Mouse (Mus musculus) cerebellum, adult 9-11 months (tissue): ENCODE results near the gene Dnajb4.
"Not testable (repeated sequence)": the region's sequence is repeated elsewhere in the genome, so short reads cannot be mapped to it uniquely, and the experiment has no call there.

Experiments
- DNase-seq: peaks from one replicate; pipeline ENCODE4 v3.0.0; 2022

Gene Dnajb4

DNA sequence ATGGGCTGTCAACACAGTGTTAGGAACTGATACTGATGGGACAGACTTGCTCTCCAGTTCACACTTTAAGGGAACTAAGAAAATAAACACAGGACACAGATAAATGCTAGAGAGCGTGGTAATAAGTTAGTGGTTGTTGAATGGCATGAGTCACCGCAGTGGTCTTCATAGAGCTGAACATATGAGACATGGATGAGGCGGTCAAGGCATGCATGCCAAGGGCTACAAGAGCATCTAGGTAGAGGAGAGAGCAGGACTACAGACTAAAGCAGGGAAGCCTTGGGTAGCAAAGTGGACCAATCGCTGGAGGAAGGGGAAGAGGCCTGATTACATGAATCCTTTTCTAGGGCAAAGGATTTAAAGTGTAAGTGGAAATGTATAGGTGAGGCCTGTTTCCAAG, 2.9 kb downstream of the Dnajb4 start:
- DNase-seq, result no peak

DNA sequence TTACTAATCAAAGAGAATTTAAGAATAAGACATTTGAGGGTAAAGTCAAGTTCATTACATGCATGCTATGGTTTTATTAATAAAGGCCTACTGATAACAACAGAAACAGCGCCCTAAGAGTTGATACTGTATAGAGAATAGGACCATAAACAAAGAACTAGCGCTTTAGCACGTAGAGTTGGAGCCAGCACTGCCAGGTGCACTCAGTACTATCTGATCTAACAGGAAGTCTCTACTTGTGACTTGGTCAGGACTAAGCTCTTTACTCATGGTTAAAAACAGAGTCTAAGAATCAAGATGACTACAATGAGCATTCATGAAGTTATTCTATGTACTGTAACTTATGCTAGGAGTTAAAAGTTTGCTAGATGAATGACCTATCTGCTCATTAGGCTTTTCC, 5.5 kb downstream of the Dnajb4 start:
- no peak for DNase-seq

DNA sequence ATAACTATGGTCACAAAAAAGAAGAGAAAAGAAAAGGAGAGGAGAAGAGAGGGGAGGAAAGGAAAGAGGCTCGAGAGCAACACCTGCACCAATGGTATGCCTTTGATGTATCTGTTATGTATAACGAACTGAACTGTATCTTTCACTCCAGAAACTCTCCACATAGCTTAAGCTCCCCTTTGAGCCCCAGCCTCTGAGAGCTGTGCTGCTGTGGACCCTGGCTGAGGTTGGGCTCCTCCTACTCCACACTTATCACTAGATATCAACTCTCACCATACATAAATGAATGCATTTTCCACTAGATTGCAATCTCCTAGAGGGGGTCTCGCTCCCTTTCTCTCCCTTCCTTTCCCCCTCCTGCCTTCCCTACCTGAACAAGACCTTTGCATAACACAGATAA, 6.1 kb downstream of the Dnajb4 start:
- no peak for DNase-seq

DNA sequence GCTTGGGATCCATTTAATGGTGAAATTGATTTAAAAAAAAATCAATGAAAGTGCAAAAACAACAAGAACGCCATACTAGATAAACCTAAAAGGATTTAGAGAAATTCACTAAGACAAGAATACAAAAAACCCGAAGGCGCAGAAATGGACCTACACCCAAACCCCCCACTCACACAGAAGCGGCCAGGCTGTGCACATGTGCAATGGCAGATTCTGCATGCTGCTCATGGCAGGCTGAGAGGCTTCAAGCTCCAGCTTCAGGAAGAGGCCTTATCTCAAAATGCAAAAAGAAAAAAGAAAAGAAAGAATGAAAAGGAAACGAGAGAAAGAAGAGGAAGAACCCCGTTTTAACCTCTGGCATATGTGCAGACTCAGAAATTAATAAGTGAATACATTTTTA, 6.7 kb downstream of the Dnajb4 start:
- no peak for DNase-seq

DNA sequence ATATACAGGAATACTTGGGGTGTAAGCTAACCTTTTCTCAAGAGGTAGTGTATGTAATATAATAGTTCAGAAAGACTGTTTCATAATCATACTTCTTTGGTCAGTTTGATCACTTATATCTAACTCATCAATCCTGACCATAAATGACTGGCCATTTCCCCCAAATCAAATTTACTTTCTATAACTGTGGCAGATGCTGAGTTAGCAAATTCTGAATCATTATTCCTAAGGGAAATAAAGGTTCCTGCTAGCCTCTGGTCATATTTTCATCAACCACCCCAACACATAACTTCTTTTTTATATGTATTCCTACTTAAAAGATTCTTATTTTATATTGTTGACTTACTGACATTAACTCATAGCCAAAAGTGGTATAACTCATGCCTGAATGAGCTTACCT, 7.2 kb downstream of the Dnajb4 start:
- DNase-seq, result no peak

DNA sequence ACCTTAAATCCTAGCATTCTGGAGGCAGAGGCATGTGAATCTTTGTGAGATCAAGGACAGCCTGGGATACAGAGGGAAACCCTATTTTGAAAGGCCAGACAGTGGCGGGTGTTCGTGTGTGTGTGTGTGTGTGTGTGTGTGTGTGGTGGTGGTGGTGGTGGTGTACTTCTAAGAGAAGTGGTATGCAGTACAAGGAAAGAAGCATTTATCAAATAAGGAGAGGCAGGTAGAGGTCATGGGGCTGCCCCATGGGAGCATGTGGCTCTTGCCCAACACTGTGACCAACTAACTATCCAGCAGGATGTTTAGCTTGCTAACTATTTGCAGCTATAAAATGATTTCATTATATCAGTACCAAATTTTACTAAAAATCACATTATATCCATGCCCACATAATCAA, 8.5 kb downstream of the Dnajb4 start:
- no peak for DNase-seq

DNA sequence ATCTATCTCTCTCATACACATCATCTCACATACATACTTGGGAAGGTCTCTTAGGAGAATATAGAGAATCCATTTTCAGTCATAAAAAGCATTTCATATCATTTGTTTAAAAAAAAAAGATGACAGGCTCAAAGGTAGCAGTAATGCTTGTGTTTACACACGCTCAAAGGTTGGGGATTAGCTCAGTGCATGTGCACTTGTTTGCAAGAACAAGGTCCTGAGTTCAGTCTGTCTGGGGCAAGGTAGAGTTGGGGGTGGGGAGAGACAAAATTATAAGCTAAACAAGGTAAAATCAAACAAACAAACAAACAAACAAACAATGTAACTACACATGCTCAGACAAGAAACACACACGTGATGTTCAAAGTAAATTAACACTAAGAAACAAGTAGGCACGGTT, 8.9 kb downstream of the Dnajb4 start:
- no peak for DNase-seq

DNA sequence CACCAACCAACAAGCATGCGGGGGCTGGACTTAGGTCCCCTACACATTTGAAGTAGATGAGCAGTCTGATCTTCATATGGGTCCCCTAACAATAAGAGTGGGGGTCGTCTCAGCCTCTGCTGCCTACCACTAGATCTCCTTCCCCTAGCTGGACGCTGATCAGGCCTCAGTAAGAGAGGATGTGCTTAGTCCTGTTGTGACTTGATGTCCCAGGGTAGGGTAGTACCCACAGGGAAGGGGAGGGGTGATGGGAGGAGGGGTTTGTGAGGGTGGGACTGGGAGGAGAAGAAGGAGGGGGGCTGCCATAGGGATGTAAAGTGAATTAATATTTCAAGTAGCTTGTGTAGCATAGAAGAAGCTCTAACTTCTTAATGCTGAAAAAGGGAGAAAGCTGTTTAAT, 11.0 kb downstream of the Dnajb4 start:
- no peak for DNase-seq

DNA sequence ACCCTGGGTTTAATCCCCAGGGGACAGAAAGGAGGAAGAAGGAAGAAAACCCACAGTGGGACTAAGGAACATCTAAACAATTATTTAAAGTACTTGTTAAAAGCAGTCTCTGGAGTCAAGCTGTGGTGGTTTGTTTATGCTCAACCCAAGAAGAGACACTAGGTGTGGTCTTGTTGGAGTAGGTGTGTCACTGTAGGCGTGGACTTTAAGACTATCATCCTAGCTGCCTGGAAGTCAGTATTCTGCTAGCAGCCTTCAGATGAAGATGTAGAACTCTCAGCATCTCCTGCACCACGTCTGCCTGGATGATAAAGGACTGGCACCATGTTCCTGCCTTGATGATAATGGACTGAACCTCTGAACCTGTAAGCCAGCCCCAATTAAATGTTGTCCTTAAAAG, 12.9 kb downstream of the Dnajb4 start:
- DNase-seq, result not testable (repeated sequence)

DNA sequence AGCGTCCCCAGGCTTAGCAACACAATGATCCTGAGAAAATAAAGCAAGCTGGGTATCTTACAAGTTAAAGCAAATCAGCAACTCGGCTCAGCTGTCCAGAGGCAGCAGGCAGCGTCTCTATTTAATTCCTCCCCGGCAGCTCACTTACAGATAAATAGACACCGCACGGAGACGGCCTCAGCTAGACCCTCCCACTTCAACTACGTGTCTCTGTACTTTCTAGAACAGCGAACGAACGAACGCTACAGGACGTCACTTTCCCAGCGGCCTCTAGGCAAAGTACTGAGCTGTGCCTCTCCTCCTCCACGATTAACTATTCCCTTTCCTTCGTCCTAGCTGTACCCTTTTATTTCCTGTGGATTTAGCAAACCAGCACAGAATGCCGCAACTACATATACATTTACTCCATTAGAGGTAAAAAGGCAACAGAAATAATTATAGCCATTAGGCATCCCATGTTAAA, 16.4 kb downstream of the Dnajb4 start:
- DNase-seq, result peak; percentile 86

DNA sequence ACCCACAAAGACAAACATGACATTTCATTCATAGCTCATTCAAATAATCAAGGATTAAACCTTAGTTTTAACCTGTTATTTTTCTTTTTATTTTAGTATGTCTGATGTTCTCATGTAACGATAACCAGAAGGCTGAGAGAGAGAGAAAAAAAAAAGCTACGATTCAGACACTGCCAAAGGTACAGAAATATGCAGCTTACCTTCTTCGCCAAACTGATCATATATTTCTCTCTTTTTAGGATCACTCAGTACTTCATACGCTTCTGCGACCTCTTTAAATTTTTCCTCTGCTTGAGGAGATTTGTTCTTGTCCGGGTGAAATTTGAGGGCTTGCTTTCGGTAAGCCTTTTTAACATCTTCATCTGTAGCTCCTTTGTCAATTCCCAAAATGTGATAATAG, 16.9 kb downstream of the Dnajb4 start:
- DNase-seq, result no peak

DNA sequence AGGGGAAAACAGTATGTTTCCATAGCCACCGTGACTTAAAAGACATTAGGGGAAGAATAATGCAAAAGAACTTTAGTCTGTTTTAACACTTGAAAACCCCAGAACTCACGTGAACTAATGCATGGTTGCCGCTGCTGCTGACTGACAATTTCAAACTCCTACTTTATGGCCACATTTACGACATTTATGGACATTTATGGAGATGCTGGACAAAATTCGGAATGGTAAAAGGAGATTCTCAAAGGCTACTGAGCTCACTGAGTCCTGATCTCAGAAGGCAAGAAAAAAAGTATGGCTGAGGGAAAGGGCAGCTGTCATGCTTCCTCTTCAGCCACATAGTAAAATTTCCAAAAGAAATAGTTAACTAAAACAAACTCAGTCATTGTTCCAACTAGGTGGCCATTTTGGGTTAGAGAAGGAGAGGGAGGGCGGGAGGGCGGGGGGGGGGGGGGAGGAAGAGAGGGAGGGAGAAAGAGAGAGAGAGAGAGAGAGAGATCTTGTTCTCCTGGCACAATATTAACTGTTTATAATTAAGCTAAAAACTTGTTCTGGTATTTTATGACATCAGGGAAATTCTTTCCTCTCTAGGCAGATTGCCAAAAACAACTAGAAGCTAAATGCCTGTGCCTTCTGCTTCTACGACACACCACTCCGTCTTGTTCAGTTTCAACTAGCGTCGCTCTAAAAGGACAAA, 17.7 kb downstream of the Dnajb4 start:
- no peak for DNase-seq

DNA sequence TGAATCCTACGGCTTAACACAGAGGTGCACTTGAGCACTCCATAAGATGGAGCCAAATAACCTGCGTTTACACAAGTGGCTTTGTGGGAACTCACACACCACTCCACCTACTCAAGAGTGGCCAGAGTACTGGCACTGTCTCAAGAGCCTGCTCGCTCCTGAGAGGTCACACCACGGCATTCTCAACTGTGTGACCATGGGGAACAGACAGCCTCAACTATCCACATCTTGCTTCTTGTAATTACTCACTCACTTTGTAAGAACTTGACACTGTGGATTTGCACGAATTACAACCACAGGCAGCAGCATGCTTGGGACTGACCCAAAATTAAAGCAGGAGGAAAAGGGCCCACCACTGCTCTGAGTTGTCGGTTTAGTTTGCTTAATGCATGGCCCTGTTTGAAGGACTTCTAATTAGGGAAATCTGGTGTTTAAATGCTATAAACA, 18.3 kb downstream of the Dnajb4 start:
- no peak for DNase-seq

DNA sequence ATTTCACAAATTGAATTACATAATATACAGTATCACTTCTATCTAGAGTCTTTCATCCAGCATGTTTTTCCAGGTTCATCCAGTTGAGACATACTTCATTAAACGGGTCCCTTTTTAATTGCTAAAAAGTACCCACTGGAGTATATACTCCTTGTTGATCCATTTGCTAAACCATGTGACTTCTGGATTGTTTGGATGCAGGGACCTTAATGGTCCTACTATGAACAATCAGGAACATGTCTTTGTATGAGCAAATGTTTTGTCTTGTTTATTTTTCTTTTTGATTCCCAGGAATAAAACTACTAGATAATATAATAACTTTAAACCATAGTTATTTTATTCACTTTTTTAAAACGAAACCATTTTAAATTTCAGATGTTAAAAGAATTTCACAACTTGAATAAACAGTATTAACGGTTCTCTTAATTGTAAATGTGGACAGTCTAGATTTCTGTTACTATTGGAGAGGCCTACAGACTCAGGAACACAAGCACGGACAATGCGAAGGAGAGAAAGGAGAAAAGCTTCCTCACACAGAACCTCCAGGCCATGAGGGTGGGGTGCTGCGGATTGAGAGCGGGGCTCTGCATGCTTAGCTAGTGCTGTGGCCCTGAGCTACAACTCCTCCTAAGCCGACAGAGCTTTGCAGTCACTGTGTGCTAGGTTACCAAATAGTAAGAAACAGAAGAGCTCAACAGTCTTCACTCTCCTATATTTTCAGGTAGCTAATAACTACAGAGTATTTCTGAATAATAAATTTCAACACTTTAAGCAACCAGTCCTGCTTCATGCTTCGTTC, 19.2 kb downstream of the Dnajb4 start:
- no peak for DNase-seq

DNA sequence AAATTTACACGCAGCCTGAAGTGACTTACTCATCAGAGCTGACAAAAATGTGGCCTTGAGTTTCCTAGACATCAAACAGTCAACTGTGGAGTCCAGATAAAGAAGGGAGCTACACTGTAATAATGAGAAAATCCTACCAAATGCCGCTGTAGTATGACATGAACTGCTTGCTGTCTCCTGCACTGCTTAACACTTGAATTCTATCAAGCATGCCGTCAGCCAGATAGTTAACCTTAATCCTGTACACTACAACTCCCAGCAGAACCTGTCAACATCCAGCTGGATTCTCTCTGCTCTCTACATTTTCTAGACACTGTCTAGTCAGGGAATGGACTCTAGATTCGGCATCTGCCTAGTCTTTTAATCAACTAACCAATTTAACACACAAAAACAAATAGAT, 20.8 kb downstream of the Dnajb4 start:
- no peak for DNase-seq

DNA sequence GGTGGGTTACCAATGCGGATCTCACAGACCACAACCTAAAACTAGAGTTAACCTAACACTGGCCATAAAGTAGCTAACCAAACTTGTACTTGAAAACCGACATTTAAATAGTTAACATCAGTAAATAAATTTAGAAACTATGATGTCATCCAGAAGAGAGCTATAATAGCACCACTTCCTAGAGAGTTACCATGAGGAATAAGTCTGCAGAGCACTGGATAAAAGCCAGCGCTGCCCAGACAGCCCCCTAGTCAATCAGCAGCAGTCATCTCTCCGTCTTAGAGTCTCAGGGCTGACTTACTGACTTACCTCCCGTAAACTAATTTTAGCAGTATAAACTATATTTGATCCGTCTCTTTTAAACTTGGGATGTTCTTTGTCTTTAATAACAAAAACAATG, 24.0 kb downstream of the Dnajb4 start:
- no peak for DNase-seq

DNA sequence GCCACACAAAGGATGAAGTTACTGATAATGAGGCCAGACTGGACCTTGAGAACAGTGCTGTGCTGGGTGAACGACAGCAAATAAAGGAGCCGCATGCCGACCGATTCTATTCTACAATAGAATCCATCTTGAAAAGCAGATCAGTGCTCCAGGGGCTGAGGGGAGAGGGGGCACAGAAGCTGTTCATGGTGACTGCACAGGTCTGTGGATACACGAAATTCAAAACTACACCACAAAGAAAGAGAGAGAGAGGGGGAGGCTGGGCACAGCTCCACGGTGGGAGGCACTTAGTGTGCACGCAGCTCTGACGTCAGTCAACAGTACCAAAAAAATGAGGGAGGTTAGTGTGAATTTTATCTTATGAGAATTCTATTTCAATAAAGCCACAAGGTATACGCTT, 26.6 kb downstream of the Dnajb4 start:
- no peak for DNase-seq

DNA sequence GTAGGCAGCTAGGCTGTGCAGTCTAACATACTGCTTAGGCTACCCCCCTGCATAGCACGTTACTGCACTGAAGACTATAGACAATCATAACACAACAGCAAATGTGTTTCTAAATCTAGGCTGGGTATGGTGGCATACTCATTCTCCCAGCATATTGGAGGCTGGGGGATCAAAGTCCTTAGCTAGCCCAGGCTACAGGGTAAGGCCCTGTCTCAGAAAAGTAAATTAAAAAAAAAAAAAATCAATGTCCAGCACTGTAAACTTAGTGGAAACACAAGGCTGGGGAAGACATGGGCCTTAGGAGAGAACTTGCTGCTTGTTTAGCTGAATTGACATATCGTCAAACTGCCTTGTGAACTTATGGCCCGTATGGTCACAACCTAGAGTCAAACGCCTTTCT, 29.5 kb downstream of the Dnajb4 start:
- DNase-seq, result no peak

DNA sequence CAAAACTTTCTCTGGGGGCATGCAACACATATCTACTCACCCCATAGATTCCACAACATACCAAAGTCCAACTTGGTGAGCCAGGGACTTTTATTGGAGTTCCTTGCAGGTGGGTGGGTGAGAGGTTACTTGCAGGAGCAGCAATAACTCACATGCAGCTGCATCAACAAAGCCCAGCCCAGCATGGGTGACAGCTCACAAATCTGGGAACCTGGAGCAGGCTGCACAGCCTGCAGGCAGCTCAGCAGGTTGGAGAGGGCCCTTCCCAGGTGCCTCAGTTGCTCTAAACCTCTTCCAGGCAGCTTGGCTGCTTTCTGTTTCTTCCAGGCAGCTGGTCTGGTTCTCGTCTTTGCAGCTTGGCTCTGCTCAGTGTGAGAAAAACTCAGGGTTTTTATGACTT, 30.8 kb downstream of the Dnajb4 start:
- DNase-seq, result no peak

DNA sequence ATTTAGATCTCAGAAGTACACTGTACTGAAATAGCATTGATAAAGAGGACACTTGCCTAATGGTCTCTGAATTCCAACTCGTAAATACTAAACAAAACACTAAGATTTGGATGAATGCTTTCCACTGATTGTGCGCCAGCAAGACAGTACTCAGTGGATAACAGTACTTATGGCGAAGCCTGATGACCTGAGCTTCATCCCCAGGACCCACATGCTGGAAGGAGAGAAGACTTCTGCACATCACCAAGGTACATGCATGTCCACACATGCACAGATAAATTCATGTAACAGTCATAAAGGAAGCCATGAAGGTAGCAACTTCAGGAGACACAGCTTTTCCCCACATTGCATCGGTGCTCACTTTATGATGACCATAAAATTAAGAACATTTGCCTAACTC, 31.3 kb downstream of the Dnajb4 start:
- no peak for DNase-seq

DNA sequence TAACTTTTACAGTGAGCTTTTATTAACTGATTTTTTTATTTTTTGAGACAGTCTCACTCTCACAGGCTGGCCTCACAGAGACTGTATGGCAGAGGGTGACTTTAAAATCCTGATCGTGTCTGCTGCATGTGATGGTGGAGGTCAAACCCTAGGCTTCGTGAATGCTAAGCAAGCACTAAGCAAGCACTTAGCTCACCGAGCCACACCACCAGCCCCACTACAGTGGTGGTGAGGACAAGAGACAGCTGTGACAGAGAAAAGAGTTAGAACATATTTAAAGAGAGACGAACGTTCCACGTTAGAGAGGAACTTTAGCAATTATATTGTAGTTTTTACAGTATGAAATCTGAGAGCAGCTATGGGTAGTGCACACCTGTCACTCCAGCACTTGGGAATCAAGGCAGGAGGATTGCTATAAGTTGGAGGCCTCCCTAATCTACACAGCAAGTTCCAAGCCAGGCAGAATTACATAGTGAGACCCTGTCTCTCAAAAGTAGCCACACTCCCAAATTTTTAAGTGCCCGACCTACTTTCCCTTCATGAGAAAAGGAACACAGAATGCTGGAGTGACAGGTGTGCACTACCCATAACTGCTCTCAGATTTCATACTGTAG, 37.7 kb downstream of the Dnajb4 start:
- DNase-seq, result no peak

DNA sequence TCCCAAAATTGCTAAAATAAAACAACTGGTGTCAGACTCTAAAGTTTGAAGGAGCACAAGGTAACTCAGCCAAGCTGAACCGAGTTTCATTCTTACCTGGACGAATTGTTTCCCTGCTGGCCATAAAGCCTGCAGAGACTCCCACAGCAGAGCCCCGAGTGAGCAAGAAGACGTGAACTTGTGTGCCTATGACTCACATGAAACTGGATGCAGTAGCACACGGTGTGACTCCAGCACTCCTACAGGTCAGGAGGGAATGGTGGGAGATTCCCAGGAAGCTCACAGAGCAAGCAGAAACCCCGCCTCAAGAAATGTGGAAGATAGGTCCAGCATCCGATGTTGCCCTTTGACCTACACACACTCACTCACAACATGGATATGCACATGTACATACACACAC, 38.2 kb downstream of the Dnajb4 start:
- no peak for DNase-seq

DNA sequence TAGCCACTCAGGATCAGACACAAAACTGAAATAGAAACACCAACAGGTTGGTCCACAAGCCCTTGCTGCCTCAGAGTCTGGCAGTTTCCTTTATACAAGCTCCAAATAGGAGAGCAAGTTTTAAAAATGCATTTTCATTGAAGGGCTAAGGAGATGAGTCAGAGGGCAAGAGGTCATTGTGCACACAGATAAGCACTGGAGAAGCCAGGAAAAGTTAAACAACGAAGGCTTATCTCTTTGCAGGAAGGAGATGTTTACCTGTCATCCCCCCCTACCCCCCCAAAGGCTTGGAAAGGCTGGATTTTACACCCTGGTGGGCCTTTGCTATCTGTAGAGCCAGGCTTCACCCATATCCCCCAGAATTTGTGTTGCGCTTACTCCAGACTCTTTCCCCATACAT, 38.9 kb downstream of the Dnajb4 start:
- DNase-seq, result no peak

DNA sequence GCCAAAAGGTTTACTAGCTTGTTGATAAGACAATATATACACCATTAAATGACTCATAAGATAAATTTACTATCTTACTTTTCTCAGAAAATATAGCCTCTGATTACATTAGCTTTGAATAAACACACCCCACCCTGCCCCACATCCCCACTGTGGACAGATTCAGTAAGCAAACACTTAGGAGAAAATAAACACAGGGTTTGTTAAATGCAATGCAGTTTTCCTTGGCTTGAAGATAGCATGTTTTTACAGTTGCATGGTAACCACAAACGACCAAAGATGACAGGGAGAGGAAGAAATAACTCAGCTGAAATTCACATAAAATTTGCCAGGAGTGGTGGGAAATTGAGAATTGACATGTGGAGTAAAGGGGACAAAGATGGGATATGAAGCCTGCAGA, 39.7 kb downstream of the Dnajb4 start:
- no peak for DNase-seq
